Comparison of ENCODE assay signal across 14 mouse cellular contexts in the genomic region with DNA sequence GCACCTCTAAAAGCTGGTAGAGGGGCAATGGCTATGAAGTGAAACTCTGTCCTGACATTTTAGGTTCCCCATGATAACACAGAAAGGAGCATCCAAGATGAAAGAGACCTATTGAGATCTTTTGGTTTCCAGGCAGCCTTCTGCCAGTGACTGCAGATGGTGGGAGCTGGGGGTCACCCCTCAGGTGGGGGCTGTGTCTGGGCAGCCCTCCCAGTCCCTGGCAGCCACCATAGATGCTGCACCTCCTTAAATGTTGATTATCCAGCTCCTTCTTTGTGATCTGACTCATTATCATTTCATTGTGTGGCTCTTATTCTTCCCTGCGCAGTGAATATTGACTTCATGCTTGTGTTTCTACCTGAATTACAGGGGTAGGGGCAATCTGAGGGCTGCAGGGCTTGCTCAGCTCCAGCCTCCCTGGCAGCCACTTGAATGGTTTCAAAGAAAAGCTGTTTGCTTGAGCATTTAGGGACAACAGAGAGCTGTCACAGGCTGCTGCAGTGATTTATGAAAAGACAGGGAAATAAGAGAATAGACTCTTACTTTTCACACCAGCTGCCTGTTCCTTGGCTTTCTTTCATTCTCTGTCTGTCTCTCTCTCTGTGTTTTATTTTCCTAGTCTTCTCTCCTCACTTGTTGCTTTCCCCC.
A peak's percentile ranks its signal among the peaks of the same experiment; 100 is the strongest.
DNase-seq lines count a peak whose midpoint lies in the region; ATAC-seq lines count a peak whose summit lies in the region.
"Had no signal": no experiment of that assay in that cellular context is flagged by ENCODE, and none has a peak within 500 bp of the region (broad histone marks: within the 10 kb centered on the region; RNA-seq: fewer than 3 reads in every experiment).

No protein-coding gene starts in this region.

- H3K4me1 ChIP-seq in hindbrain, embryonic 13.5 days (replicated peaks) = peaks cover 12% of the 10 kb centered on the region
- peaks cover 3% of the 10 kb centered on the region; the same call in 1 of the 2 replicates for H3K4me1 ChIP-seq in midbrain, embryonic 16.5 days (ENCODE audit: control insufficient read depth, insufficient read depth, low read length)
- H3K4me1 ChIP-seq: heart, embryonic 10.5 days had no signal

- peak; percentile 84 for ATAC-seq in hindbrain, embryonic 13.5 days (ENCODE audit: low FRiP score)
- ATAC-seq in midbrain, embryonic 16.5 days = peak; percentile 58; the same call in 1 of the 2 replicates

- H3K4me3 ChIP-seq in hindbrain, embryonic 13.5 days = no peak overlapping the region
- no peak overlapping the region for H3K4me3 ChIP-seq in midbrain, embryonic 16.5 days (ENCODE audit: low read depth, low read length)
- H3K4me3 ChIP-seq: embryonic facial prominence, embryonic 13.5 days; heart, embryonic 10.5 days had no signal

- H3K27me3 ChIP-seq in hindbrain, embryonic 13.5 days = 0 out of 2 replicates have a peak, but pooled peaks cover 4% of the 10 kb centered on the region
- no peaks in the 10 kb centered on the region for H3K27me3 ChIP-seq in midbrain, embryonic 16.5 days (ENCODE audit: control insufficient read depth, insufficient read depth, low read depth, low read length)
- H3K27me3 ChIP-seq: embryonic facial prominence, embryonic 13.5 days had no signal

- H3K36me3 ChIP-seq in hindbrain, embryonic 13.5 days = no peaks in the 10 kb centered on the region
- H3K36me3 ChIP-seq in midbrain, embryonic 16.5 days (ENCODE audit: control insufficient read depth, insufficient read depth, low read length) = no peaks in the 10 kb centered on the region
- H3K36me3 ChIP-seq: embryonic facial prominence, embryonic 13.5 days; heart, embryonic 10.5 days had no signal

- no peaks in the 10 kb centered on the region for H3K9me3 ChIP-seq in hindbrain, embryonic 13.5 days
- no peaks in the 10 kb centered on the region for H3K9me3 ChIP-seq in midbrain, embryonic 16.5 days (replicated peaks; ENCODE audit: control insufficient read depth, low read length, poor library complexity, severe bottlenecking)
- H3K9me3 ChIP-seq: embryonic facial prominence, embryonic 13.5 days; heart, embryonic 10.5 days had no signal

- 14% methylated on average over 1 of the region's 1 CpGs for WGBS in hindbrain, embryonic 13.5 days
- 7% methylated on average over 1 of the region's 1 CpGs for WGBS in midbrain, embryonic 16.5 days

- DNase-seq in embryo, embryonic 10.5 days (ENCODE audit: low spot score) = peak; percentile 69
- DNase-seq in embryo, embryonic 11.5 days (ENCODE audit: low read depth, low spot score) = peak; percentile 14
- DNase-seq in retina, postnatal 1 day = no peak
- no peak for DNase-seq in testis, postnatal 10 days (ENCODE audit: low spot score)
- no peak for DNase-seq in urinary bladder, adult 2 months (ENCODE audit: low spot score)
- DNase-seq in gastrocnemius, postnatal 4 days (ENCODE audit: low spot score in 2 of 2) = no peak
- DNase-seq: adrenal gland, postnatal 14 days; cerebellum, adult 11 months; kidney, postnatal 36 days had no signal

- H3K4me2 ChIP-seq in hindbrain, embryonic 13.5 days = no peak overlapping the region
- no peak overlapping the region for H3K4me2 ChIP-seq in midbrain, embryonic 16.5 days (ENCODE audit: low read length)
- H3K4me2 ChIP-seq: embryonic facial prominence, embryonic 13.5 days had no signal

- no peak overlapping the region for H3K9ac ChIP-seq in hindbrain, embryonic 13.5 days
- no peak overlapping the region for H3K9ac ChIP-seq in midbrain, embryonic 16.5 days (ENCODE audit: low read depth, low read length)
- H3K9ac ChIP-seq: embryonic facial prominence, embryonic 13.5 days had no signal

- H3K27ac ChIP-seq in hindbrain, embryonic 13.5 days = 0 out of 2 replicates have a peak overlapping the region, but pooled peaks have one; percentile 10
- no peak overlapping the region for H3K27ac ChIP-seq in midbrain, embryonic 16.5 days (ENCODE audit: low read length)
- H3K27ac ChIP-seq: embryonic facial prominence, embryonic 13.5 days; heart, embryonic 10.5 days; macrophage had no signal

Comparison
In these comparisons a context has a peak if more than half of its experiments do, and no peak if none do; other contexts are left out.
1. DNase-seq: peak in embryo, embryonic 10.5 days (single experiment) and embryo, embryonic 11.5 days (single experiment); none in retina, postnatal 1 day (single experiment), testis, postnatal 10 days (single experiment), urinary bladder, adult 2 months (single experiment) and gastrocnemius, postnatal 4 days (0 of 2).